Mouse (Mus musculus) right cerebral cortex, postnatal 36 days (tissue): ENCODE data around the gene E130208F15Rik.

Experiments
- DNase-seq, 2 experiments: peaks; one replicate each; pipeline ENCODE4 v3.0.0; 2022; ENCODE audit warnings: low spot score in 2 of 2, mixed read lengths in 1 of 2

The E130208F15Rik gene

GRCm38 (mm10) chr7:30333436-30333835 lies 11.9 kb downstream of the E130208F15Rik start:
- peak; percentile 75 to 81 for DNase-seq

- no peak for DNase-seq
Measured at GRCm38 (mm10) chr7:30334563-30334962, 13.0 kb downstream of the E130208F15Rik start.

GRCm38 (mm10) chr7:30335688-30336087 lies 14.1 kb downstream of the E130208F15Rik start:
- no peak for DNase-seq

- DNase-seq = peak; percentile 77 to 85
Measured at GRCm38 (mm10) chr7:30336384-30336783, 14.8 kb downstream of the E130208F15Rik start.

- no peak for DNase-seq
Measured at GRCm38 (mm10) chr7:30339432-30340109, 18.0 kb downstream of the E130208F15Rik start.

GRCm38 (mm10) chr7:30346635-30347379 lies 25.3 kb downstream of the E130208F15Rik start:
- DNase-seq = no peak

GRCm38 (mm10) chr7:30347828-30348227 lies 26.3 kb downstream of the E130208F15Rik start:
- DNase-seq = peak; percentile 83 to 85

GRCm38 (mm10) chr7:30353279-30353822 lies 31.8 kb downstream of the E130208F15Rik start:
- no peak for DNase-seq

GRCm38 (mm10) chr7:30354059-30354458 lies 32.5 kb downstream of the E130208F15Rik start:
- no peak for DNase-seq

GRCm38 (mm10) chr7:30358378-30359186 lies 37.0 kb downstream of the E130208F15Rik start:
- DNase-seq = no peak

- DNase-seq = no peak
Measured at GRCm38 (mm10) chr7:30359276-30359865, 37.8 kb downstream of the E130208F15Rik start.

GRCm38 (mm10) chr7:30360028-30360427 lies 38.5 kb downstream of the E130208F15Rik start:
- DNase-seq = no peak

- peak; percentile 52 to 64 for DNase-seq
Measured at GRCm38 (mm10) chr7:30362652-30363343, 41.3 kb downstream of the E130208F15Rik start, which contains the start of gene Lrfn3. Lrfn3 (minus strand) TSS chr7:30362772.

- no peak for DNase-seq
Measured at GRCm38 (mm10) chr7:30363344-30363738, 41.8 kb downstream of the E130208F15Rik start.

- DNase-seq = no peak
Measured at GRCm38 (mm10) chr7:30367466-30367865, 45.9 kb downstream of the E130208F15Rik start.
